Mouse (Mus musculus): ENCODE measurements around the gene Ror1. TPM values are rescaled to one million over a fixed set of nuclear protein-coding genes. Genes with fewer than 3 reads are reported as not detected.

Ror1 gene
- polyA plus RNA-seq, 1 experiment, result 0.27 TPM

- TF ChIP-seq POLR2A (IDR thresholded peaks at IDR 0.05; ENCODE audit: insufficient read depth, low read length) (no peak), CTCF (IDR thresholded peaks at IDR 0.05; ENCODE audit: low read depth, low read length) (no peak), EP300 (IDR thresholded peaks at IDR 0.05; ENCODE audit: insufficient read depth, low read depth, low read length) (no peak)
- no peaks in the 10 kb centered on the region for H3K36me3 ChIP-seq (ENCODE audit: control insufficient read depth, insufficient read depth, low read length, poor library complexity, severe bottlenecking)
- H3K4me3 ChIP-seq (ENCODE audit: low read depth, low read length), result no peak overlapping the region
- H3K9me3 ChIP-seq (replicated peaks; ENCODE audit: control insufficient read depth, insufficient read depth, low read length, poor library complexity, severe bottlenecking), result no peaks in the 10 kb centered on the region
- H3K9ac ChIP-seq (ENCODE audit: low read depth, poor library complexity, severe bottlenecking), result no peak overlapping the region
- no peak overlapping the region for H3K27ac ChIP-seq (ENCODE audit: insufficient read depth, low read length)
- H3K27me3 ChIP-seq (ENCODE audit: control insufficient read depth, insufficient read depth, low read length, poor library complexity, severe bottlenecking), result no peaks in the 10 kb centered on the region
- no peaks in the 10 kb centered on the region for H3K4me1 ChIP-seq (ENCODE audit: control insufficient read depth, insufficient read depth, low read length)
These were observed 86.1 kb downstream of the Ror1 start for GRCm38 (mm10) chr4:100181676-100182075.

- TF ChIP-seq CTCF (IDR thresholded peaks at IDR 0.05; ENCODE audit: low read depth, low read length) (no peak), EP300 (IDR thresholded peaks at IDR 0.05; ENCODE audit: insufficient read depth, low read depth, low read length) (no peak), POLR2A (IDR thresholded peaks at IDR 0.05; ENCODE audit: insufficient read depth, low read length) (no peak)
- H3K27ac ChIP-seq (ENCODE audit: insufficient read depth, low read length), result no peak overlapping the region
- no peaks in the 10 kb centered on the region for H3K36me3 ChIP-seq (ENCODE audit: control insufficient read depth, insufficient read depth, low read length, poor library complexity, severe bottlenecking)
- H3K9me3 ChIP-seq (replicated peaks; ENCODE audit: control insufficient read depth, insufficient read depth, low read length, poor library complexity, severe bottlenecking), result no peaks in the 10 kb centered on the region
- H3K4me1 ChIP-seq (ENCODE audit: control insufficient read depth, insufficient read depth, low read length), result no peaks in the 10 kb centered on the region
- no peak overlapping the region for H3K4me3 ChIP-seq (ENCODE audit: low read depth, low read length)
- H3K9ac ChIP-seq (ENCODE audit: low read depth, poor library complexity, severe bottlenecking), result no peak overlapping the region
- H3K27me3 ChIP-seq (ENCODE audit: control insufficient read depth, insufficient read depth, low read length, poor library complexity, severe bottlenecking), result 0 out of 2 replicates have a peak, but pooled peaks cover 1% of the 10 kb centered on the region
These were observed 91.2 kb downstream of the Ror1 start for GRCm38 (mm10) chr4:100186781-100187180.

GRCm38 (mm10) chr4:100187563-100188200 lies 92.1 kb downstream of the Ror1 start:
- TF ChIP-seq CTCF (IDR thresholded peaks at IDR 0.05; ENCODE audit: low read depth, low read length) (no peak), EP300 (IDR thresholded peaks at IDR 0.05; ENCODE audit: insufficient read depth, low read depth, low read length) (no peak), POLR2A (IDR thresholded peaks at IDR 0.05; ENCODE audit: insufficient read depth, low read length) (no peak)
- no peak overlapping the region for H3K9ac ChIP-seq (ENCODE audit: low read depth, poor library complexity, severe bottlenecking)
- H3K9me3 ChIP-seq (replicated peaks; ENCODE audit: control insufficient read depth, insufficient read depth, low read length, poor library complexity, severe bottlenecking), result no peaks in the 10 kb centered on the region
- no peak overlapping the region for H3K4me3 ChIP-seq (ENCODE audit: low read depth, low read length)
- H3K4me1 ChIP-seq (ENCODE audit: control insufficient read depth, insufficient read depth, low read length), result no peaks in the 10 kb centered on the region
- no peak overlapping the region for H3K27ac ChIP-seq (ENCODE audit: insufficient read depth, low read length)
- H3K36me3 ChIP-seq (ENCODE audit: control insufficient read depth, insufficient read depth, low read length, poor library complexity, severe bottlenecking), result no peaks in the 10 kb centered on the region
- H3K27me3 ChIP-seq (ENCODE audit: control insufficient read depth, insufficient read depth, low read length, poor library complexity, severe bottlenecking), result 0 out of 2 replicates have a peak, but pooled peaks cover 1% of the 10 kb centered on the region

GRCm38 (mm10) chr4:100188201-100188699 lies 92.7 kb downstream of the Ror1 start:
- H3K36me3 ChIP-seq (ENCODE audit: control insufficient read depth, insufficient read depth, low read length, poor library complexity, severe bottlenecking), result no peaks in the 10 kb centered on the region
- H3K9ac ChIP-seq (ENCODE audit: low read depth, poor library complexity, severe bottlenecking), result no peak overlapping the region
- TF ChIP-seq POLR2A (IDR thresholded peaks at IDR 0.05; ENCODE audit: insufficient read depth, low read length), result no peak
- no peak for TF ChIP-seq EP300 (IDR thresholded peaks at IDR 0.05; ENCODE audit: insufficient read depth, low read depth, low read length)
- no peak for TF ChIP-seq CTCF (IDR thresholded peaks at IDR 0.05; ENCODE audit: low read depth, low read length)
- no peak overlapping the region for H3K4me3 ChIP-seq (ENCODE audit: low read depth, low read length)
- H3K27ac ChIP-seq (ENCODE audit: insufficient read depth, low read length), result no peak overlapping the region
- no peaks in the 10 kb centered on the region for H3K4me1 ChIP-seq (ENCODE audit: control insufficient read depth, insufficient read depth, low read length)
- no peaks in the 10 kb centered on the region for H3K9me3 ChIP-seq (replicated peaks; ENCODE audit: control insufficient read depth, insufficient read depth, low read length, poor library complexity, severe bottlenecking)
- 0 out of 2 replicates have a peak, but pooled peaks cover 1% of the 10 kb centered on the region for H3K27me3 ChIP-seq (ENCODE audit: control insufficient read depth, insufficient read depth, low read length, poor library complexity, severe bottlenecking)

GRCm38 (mm10) chr4:100191483-100191882 lies 95.9 kb downstream of the Ror1 start:
- no peaks in the 10 kb centered on the region for H3K36me3 ChIP-seq (ENCODE audit: control insufficient read depth, insufficient read depth, low read length, poor library complexity, severe bottlenecking)
- TF ChIP-seq POLR2A (IDR thresholded peaks at IDR 0.05; ENCODE audit: insufficient read depth, low read length), result no peak
- no peak for TF ChIP-seq CTCF (IDR thresholded peaks at IDR 0.05; ENCODE audit: low read depth, low read length)
- no peak for TF ChIP-seq EP300 (IDR thresholded peaks at IDR 0.05; ENCODE audit: insufficient read depth, low read depth, low read length)
- H3K9me3 ChIP-seq (replicated peaks; ENCODE audit: control insufficient read depth, insufficient read depth, low read length, poor library complexity, severe bottlenecking), result no peaks in the 10 kb centered on the region
- H3K27me3 ChIP-seq (ENCODE audit: control insufficient read depth, insufficient read depth, low read length, poor library complexity, severe bottlenecking), result 0 out of 2 replicates have a peak, but pooled peaks cover 1% of the 10 kb centered on the region
- no peak overlapping the region for H3K27ac ChIP-seq (ENCODE audit: insufficient read depth, low read length)
- no peak overlapping the region for H3K4me3 ChIP-seq (ENCODE audit: low read depth, low read length)
- no peak overlapping the region for H3K9ac ChIP-seq (ENCODE audit: low read depth, poor library complexity, severe bottlenecking)
- H3K4me1 ChIP-seq (ENCODE audit: control insufficient read depth, insufficient read depth, low read length), result no peaks in the 10 kb centered on the region

- Histone ChIP-seq H3K9me3 (replicated peaks; ENCODE audit: control insufficient read depth, insufficient read depth, low read length, poor library complexity, severe bottlenecking) (no peaks in the 10 kb centered on the region), H3K9ac (ENCODE audit: low read depth, poor library complexity, severe bottlenecking) (no peak overlapping the region), H3K27me3 (ENCODE audit: control insufficient read depth, insufficient read depth, low read length, poor library complexity, severe bottlenecking) (peaks cover 1% of the 10 kb centered on the region; the same call in 1 of the 2 replicates), H3K27ac (ENCODE audit: insufficient read depth, low read length) (no peak overlapping the region), H3K36me3 (ENCODE audit: control insufficient read depth, insufficient read depth, low read length, poor library complexity, severe bottlenecking) (no peaks in the 10 kb centered on the region), H3K4me3 (ENCODE audit: low read depth, low read length) (no peak overlapping the region), H3K4me1 (ENCODE audit: control insufficient read depth, insufficient read depth, low read length) (no peaks in the 10 kb centered on the region)
- TF ChIP-seq POLR2A (IDR thresholded peaks at IDR 0.05; ENCODE audit: insufficient read depth, low read length), result no peak
- TF ChIP-seq CTCF (IDR thresholded peaks at IDR 0.05; ENCODE audit: low read depth, low read length), result no peak
- TF ChIP-seq EP300 (IDR thresholded peaks at IDR 0.05; ENCODE audit: insufficient read depth, low read depth, low read length), result no peak
These were observed 98.5 kb downstream of the Ror1 start for GRCm38 (mm10) chr4:100194136-100194535.
